Comparison of ENCODE assay signal across 10 mouse cellular contexts in genomic region chr10:32895093-32895492, GRCm38 (mm10). TPM values are rescaled to one million over a fixed set of nuclear protein-coding genes. Genes with fewer than 3 reads are reported as not detected.
DNase-seq lines count a peak whose midpoint lies in the region.
"Had no signal": no experiment of that assay in that cellular context is flagged by ENCODE, and none has a peak within 500 bp of the region (broad histone marks: within the 10 kb centered on the region; RNA-seq: fewer than 3 reads in every experiment).

No protein-coding gene starts in this region.

- H3K27ac ChIP-seq in embryonic facial prominence, embryonic 10.5 days (replicated peaks) = no peak overlapping the region

- H3K27me3 ChIP-seq in embryonic facial prominence, embryonic 10.5 days (replicated peaks; ENCODE audit: low read depth, poor library complexity, severe bottlenecking) = peaks cover 4% of the 10 kb centered on the region; the same call in 1 of the 2 replicates

- no peak overlapping the region for H3K4me3 ChIP-seq in embryonic facial prominence, embryonic 10.5 days
- H3K4me3 ChIP-seq: megakaryocyte, embryonic 14.5 days had no signal

- DNase-seq in adrenal gland, postnatal 10 days = peak; percentile 31
- no peak for DNase-seq in adrenal gland, adult 18-20 months (ENCODE audit: low spot score in 2 of 2)
- peak; percentile 3 for DNase-seq in kidney, adult 18-20 months
- DNase-seq in kidney, adult 11 months = no peak
- DNase-seq in 3T3-L1 (ENCODE audit: low read depth, low spot score) = peak; percentile 72
- DNase-seq in embryonic facial prominence, embryonic 10.5 days (ENCODE audit: low spot score) = peak; percentile 16
- DNase-seq in B cell, adult 2 months = no peak
- DNase-seq in ovary, adult 18-20 months (ENCODE audit: low spot score) = no peak
- DNase-seq: gastrocnemius, postnatal 10 days had no signal

- peaks cover 6% of the 10 kb centered on the region for H3K4me1 ChIP-seq in embryonic facial prominence, embryonic 10.5 days

- H3K36me3 ChIP-seq in embryonic facial prominence, embryonic 10.5 days (replicated peaks) = no peaks in the 10 kb centered on the region

- no peaks in the 10 kb centered on the region for H3K9me3 ChIP-seq in embryonic facial prominence, embryonic 10.5 days

RNA-seq across cellular contexts. Expression of gene Nkain2, which starts 4.8 kb away (rescaled TPM):
- total RNA-seq in adrenal gland, postnatal 10 days (2021) = under 1 TPM; 0.42 to 0.87 TPM
- total RNA-seq in adrenal gland, adult 18-20 months (2021) = under 1 TPM; 0.13 to 0.16 TPM
- polyA plus RNA-seq in embryonic facial prominence, embryonic 10.5 days (2016; fragmentation: Nextera tagmentation; extraction: Ambion mirVana) = 0.36 TPM in 1 of 2 replicates, not detected in the other

Comparison
In these comparisons a context has a peak if more than half of its experiments do, and no peak if none do; other contexts are left out.
1. DNase-seq: peak in adrenal gland, postnatal 10 days (single experiment), kidney, adult 18-20 months (single experiment), 3T3-L1 (single experiment) and embryonic facial prominence, embryonic 10.5 days (single experiment); none in adrenal gland, adult 18-20 months (0 of 2), kidney, adult 11 months (single experiment), B cell, adult 2 months (0 of 2) and ovary, adult 18-20 months (single experiment).